Comparison of ENCODE assay signal across 43 mouse cellular contexts in genomic region chr19:45180447-45180846, GRCm38 (mm10). TPM values are rescaled to one million over a fixed set of nuclear protein-coding genes. Genes with fewer than 3 reads are reported as not detected.
"Had no signal": no experiment of that assay in that cellular context is flagged by ENCODE, and none has a peak within 500 bp of the region (broad histone marks: within the 10 kb centered on the region; RNA-seq: fewer than 3 reads in every experiment).

No protein-coding gene starts in this region.

- DNase-seq: left cerebral cortex, postnatal 4 days; liver; liver, embryonic 13.5 days; liver, postnatal 0 days; lung, adult 2 months; lung, embryonic 14.5 days; lung, postnatal 10 days; lung, postnatal 14 days; lung, postnatal 36 days; lung, postnatal 4 days; midbrain, embryonic 14.5 days had no signal

- H3K4me3 ChIP-seq: limb, embryonic 10.5 days; limb, embryonic 12.5 days; limb, embryonic 13.5 days; limb, embryonic 15.5 days; liver, embryonic 12.5 days; liver, embryonic 13.5 days; liver, embryonic 15.5 days; lung, embryonic 15.5 days; megakaryocyte, embryonic 14.5 days; midbrain, embryonic 10.5 days; midbrain, embryonic 12.5 days; midbrain, embryonic 13.5 days; midbrain, embryonic 15.5 days; myocyte; neural tube, embryonic 12.5 days had no signal

- H3K36me3 ChIP-seq: limb, embryonic 10.5 days; limb, embryonic 12.5 days; limb, embryonic 13.5 days; limb, embryonic 15.5 days; liver, embryonic 12.5 days; liver, embryonic 13.5 days; liver, embryonic 15.5 days; lung, embryonic 15.5 days; midbrain, embryonic 10.5 days; midbrain, embryonic 12.5 days; midbrain, embryonic 13.5 days; midbrain, embryonic 15.5 days; neural tube, embryonic 12.5 days had no signal

- H3K27ac ChIP-seq: limb, embryonic 10.5 days; limb, embryonic 12.5 days; limb, embryonic 13.5 days; limb, embryonic 15.5 days; liver, embryonic 12.5 days; liver, embryonic 13.5 days; liver, embryonic 14.5 days; liver, embryonic 15.5 days; lung, embryonic 15.5 days; macrophage; midbrain, embryonic 10.5 days; midbrain, embryonic 12.5 days; midbrain, embryonic 13.5 days; midbrain, embryonic 15.5 days; neural tube, embryonic 12.5 days had no signal

- H3K4me1 ChIP-seq: limb, embryonic 12.5 days had no signal

- H3K4me2 ChIP-seq: limb, embryonic 12.5 days; limb, embryonic 13.5 days; limb, embryonic 15.5 days; liver, embryonic 11.5 days; liver, embryonic 12.5 days; liver, embryonic 13.5 days; liver, embryonic 15.5 days; lung, embryonic 14.5 days; lung, embryonic 15.5 days; midbrain, embryonic 11.5 days; midbrain, embryonic 12.5 days; midbrain, embryonic 13.5 days; midbrain, embryonic 15.5 days; neural tube, embryonic 12.5 days had no signal

- H3K9ac ChIP-seq: limb, embryonic 12.5 days; limb, embryonic 13.5 days; limb, embryonic 15.5 days; liver, embryonic 12.5 days; liver, embryonic 13.5 days; liver, embryonic 14.5 days; liver, embryonic 15.5 days; liver, postnatal 0 days; lung, embryonic 14.5 days; lung, embryonic 15.5 days; midbrain, embryonic 12.5 days; midbrain, embryonic 13.5 days; midbrain, embryonic 15.5 days; neural tube, embryonic 12.5 days had no signal

- ATAC-seq: liver, embryonic 12.5 days; liver, postnatal 0 days; lung, postnatal 0 days; midbrain, embryonic 13.5 days; midbrain, embryonic 15.5 days; midbrain, embryonic 16.5 days had no signal

- H3K9me3 ChIP-seq: limb, embryonic 10.5 days; limb, embryonic 12.5 days; limb, embryonic 13.5 days; limb, embryonic 15.5 days; liver, embryonic 12.5 days; liver, embryonic 13.5 days; liver, embryonic 15.5 days; lung, embryonic 15.5 days; midbrain, embryonic 10.5 days; midbrain, embryonic 12.5 days; midbrain, embryonic 13.5 days; midbrain, embryonic 15.5 days; neural tube, embryonic 12.5 days had no signal

- H3K27me3 ChIP-seq: liver, embryonic 12.5 days; liver, embryonic 13.5 days; liver, embryonic 15.5 days; lung, embryonic 15.5 days; midbrain, embryonic 15.5 days had no signal

RNA-seq across cellular contexts. Expression of gene Tlx1, which starts 30.0 kb away (rescaled TPM):
- total RNA-seq: left cerebral cortex, adult 8-10 months; left cerebral cortex, postnatal 10 days; left cerebral cortex, postnatal 14 days; left cerebral cortex, postnatal 25 days; left cerebral cortex, postnatal 36 days; left cerebral cortex, postnatal 4 days; liver, adult 2 months; megakaryocyte progenitor cell, adult 5-6 weeks; megakaryocyte, adult 5-6 weeks; midbrain, postnatal 0 days; monocyte, adult 5-6 weeks had no signal
- polyA plus RNA-seq: liver, embryonic 12.5 days; liver, embryonic 13.5 days; liver, embryonic 15.5 days; liver, postnatal 0 days; lung, adult 2 months; lung, embryonic 14.5 days; lung, embryonic 15.5 days; lung, embryonic 16.5 days; lung, postnatal 0 days; macrophage; midbrain, embryonic 14.5 days; midbrain, embryonic 15.5 days; midbrain, embryonic 16.5 days; midbrain, postnatal 0 days; myocyte had no signal

RNA-seq across cellular contexts. Expression of gene Lbx1, which starts 55.2 kb away (rescaled TPM):
- total RNA-seq: left cerebral cortex, adult 8-10 months; left cerebral cortex, postnatal 10 days; left cerebral cortex, postnatal 25 days; left cerebral cortex, postnatal 36 days; left cerebral cortex, postnatal 4 days; megakaryocyte progenitor cell, adult 5-6 weeks; megakaryocyte, adult 5-6 weeks; monocyte, adult 5-6 weeks had no signal
- polyA plus RNA-seq: liver, adult 2 months; liver, embryonic 13.5 days; liver, embryonic 14.5 days; liver, embryonic 15.5 days; liver, embryonic 16.5 days; liver, postnatal 0 days; lung, embryonic 14.5 days; lung, embryonic 15.5 days; lung, embryonic 16.5 days; lung, postnatal 0 days; macrophage; midbrain, embryonic 11.5 days had no signal
